Mouse (Mus musculus) embryo, embryonic 10.5 days (tissue): ENCODE data around the gene Gm14085.

Experiments used
- DNase-seq: peaks from one replicate; pipeline ENCODE4 v3.0.0-alpha.2; 2015; ENCODE audit warnings: low spot score

The Gm14085 gene

DNA sequence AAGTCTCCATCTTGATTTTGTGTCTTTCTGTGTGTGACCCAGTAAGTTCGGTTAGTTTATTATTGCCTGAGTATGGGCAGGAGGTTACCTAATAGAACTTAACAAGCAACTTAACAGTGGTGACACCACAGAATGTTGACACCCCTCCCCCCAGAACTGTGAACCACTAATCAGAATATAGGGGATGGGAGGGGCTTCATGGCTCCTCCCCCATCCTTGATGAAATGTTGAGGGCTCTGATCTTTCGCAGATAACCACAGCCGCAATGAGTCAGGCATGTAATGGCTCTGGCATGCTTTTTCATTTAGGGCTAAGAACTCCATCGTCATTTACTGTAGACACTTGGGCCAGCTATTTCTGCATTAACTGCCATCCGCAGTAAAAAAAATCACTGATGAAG, 76.5 kb downstream of the Gm14085 start:
- DNase-seq, result no peak

DNA sequence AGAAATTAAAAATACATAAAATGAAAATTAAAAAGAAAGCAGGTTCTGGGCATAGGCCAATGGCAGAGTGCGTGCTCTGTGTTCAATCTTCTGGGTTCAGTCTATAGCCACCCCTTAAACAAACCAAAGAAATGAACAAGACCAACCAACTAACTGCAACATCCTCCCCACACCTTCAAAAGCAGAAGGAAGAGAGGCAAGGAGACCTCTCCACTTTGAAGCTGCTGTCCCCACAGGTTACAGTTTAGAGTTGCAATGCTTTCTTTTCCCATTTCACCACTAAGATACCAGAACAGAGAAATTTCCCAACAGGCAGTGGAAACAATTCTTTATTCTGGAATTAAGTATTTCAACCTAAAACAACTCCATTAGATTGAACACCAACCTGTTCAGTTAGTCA, 77.5 kb downstream of the Gm14085 start:
- DNase-seq, result no peak

DNA sequence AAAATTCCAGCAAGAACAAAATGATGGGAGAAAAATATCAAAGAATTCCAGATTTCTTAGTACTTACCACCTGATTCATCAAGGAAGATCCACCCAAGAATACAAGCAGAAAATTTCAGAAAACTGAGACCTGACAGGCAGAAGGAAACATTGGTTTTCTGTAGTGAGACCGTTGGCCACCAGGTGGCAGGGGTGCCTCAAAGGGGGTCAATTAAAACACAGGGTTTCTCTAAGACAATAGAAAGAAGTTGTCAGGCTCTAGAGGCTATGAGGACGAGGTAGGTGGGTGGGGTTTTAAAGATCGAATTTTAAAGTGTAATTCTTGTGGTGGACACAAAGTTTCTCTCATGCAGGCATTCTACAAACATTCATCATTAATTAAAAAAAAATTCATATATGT, 84.7 kb downstream of the Gm14085 start:
- DNase-seq, result peak; percentile 61

DNA sequence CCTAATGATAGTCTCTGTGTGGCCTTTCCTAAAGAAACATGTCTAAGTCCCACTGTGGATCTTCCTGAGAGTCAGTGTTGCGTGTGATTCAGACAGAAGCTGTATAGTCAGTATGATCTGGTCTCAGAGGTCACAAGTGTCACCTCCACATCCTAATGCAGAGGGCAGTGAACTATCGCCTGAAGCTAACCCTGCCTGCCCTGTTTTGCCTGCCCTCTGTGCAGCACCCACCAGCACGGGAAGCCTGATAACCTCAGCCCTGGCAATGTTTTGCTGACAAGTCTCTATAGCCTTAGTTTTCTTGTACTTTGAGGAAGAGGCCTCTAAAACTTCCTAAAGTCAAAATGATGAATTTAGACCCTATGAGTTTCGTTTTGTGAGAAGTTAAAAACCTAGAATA, 85.7 kb downstream of the Gm14085 start:
- DNase-seq, result no peak

DNA sequence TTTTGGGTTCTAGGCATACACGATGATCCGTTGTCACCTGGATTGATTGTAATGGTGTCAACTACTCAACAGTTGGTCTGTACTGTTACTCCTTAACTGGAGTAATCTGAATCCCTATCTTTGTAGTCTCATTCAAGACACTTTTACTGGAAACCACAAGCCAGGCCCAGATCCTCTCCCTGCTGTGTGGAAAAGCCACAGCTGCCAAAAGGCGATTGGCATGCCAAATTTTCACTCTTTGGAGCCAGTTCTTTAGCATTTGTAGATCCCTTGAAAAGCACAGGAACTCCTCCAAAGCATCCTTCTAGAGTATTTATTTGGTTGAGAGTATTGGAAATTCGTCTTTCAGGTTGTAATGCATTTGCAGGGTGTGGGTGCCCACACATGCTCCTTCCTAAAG, 86.6 kb downstream of the Gm14085 start:
- DNase-seq, result no peak

DNA sequence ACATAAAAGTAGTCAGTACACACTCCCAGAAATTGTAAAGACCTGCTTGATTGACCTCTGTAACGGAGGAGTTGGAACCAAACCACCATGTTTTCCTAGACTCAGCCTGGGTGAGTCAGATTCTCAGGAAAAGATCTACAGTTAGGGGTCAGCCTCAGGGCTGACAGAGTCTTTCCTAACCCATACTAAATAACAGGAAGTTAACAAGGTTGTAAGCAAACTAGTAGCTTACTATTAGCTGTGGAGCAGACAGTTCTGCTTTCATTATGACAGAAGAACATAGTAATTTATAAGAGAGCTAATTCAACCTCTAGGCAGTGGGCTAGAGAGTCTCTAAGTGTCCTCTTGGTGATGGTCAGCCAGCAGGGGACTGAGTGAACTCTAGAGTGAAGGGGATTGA, 87.7 kb downstream of the Gm14085 start:
- DNase-seq, result no peak

DNA sequence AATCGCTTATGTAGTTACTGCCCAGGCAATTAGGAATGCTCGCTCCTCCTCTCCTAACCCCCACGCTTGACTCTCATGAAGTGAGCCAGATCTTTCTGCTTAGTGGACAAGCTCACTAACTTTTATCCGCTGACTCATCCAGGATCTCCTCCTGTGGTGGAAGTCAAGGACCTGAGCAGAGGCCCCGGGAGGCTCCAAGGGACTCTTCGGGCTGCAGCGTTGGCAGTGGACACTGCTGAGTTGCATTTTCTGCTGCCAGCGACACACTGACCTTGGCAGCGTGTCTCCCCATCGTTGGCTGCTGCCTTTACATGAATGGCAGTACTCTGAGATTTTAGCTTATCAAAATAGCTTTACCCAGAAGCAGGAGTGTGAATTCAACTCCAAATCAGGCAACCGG, 90.7 kb downstream of the Gm14085 start:
- DNase-seq, result no peak

DNA sequence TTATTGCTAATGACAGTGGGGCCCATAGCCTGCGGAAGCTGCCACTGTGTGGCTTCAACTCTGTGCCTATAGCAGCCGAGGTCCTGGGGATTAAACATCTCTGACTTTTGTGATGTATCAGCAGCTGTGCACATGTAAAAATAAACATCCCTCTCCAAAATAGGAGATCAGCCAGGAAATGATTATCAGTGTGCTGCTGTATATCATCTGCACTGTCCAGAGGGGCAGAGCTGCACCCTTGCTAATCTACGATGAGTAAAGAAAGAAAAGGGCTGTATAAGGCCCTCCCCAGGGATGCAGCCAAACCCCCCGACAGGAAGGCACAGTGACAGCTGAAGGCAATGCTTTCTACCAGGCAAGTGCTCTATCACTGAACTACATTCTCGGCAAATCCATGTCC, 91.6 kb downstream of the Gm14085 start:
- no peak for DNase-seq

DNA sequence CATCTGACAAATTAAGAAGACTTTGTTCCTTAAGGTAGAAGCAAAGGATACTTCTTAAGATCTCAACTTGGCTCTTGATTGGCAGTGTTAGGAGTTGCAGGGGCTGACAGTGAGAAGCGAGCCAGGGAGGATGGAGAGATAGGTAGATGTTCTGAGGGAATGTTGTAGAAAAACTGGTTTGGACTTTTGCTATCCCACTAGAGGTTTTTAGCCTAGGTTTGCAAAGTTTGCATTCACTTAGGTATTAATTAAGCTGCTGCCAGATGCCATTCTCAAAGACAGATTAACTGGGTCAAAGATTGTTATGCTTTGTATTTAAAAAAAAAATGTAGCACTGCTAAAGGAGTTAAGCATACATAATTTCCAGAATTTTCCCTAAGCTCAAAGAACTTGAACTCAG, 92.6 kb downstream of the Gm14085 start:
- DNase-seq, result no peak
